Mouse (Mus musculus): ENCODE data around the gene Wdr64. TPM values are rescaled to one million over a fixed set of nuclear protein-coding genes. Genes with fewer than 3 reads are reported as not detected.
A peak's percentile ranks its signal among the peaks of the same experiment; 100 is the strongest.

The Wdr64 gene
- total and polyA plus RNA-seq, 3 experiments, result not detected

DNA sequence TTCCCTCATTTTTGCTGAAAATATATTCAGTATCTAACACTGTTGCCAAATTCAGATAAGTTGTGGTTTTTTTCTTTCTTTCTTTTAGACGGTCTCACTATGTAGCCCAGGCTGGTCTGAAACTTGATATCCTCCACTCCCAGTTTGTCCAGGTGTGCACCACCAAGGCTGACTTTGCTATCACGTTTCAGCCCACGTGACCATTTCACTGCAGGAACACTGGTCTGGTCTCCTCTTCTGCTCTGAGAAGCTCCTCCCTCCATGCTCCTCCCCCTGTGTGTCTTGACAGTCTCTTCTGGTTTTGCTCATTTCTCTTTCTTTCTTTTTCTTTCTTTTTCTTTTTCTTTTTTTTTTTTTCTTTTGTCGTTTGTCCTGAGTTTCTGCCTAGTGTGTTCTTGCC lies 1.4 kb downstream of the Wdr64 start:
- dilution Hi-C loops (cut with MboI; ENCODE audit: extremely low pct_ligation_motif_present, extremely low pct_unique_long_range_greater_than_20kb, low sequenced_read_pairs), result no loop called here
- in situ Hi-C loops (cut with MboI; ENCODE audit: low pct_ligation_motif_present, low pct_unique_long_range_greater_than_20kb, low sequenced_read_pairs), result no loop called here
- Histone ChIP-seq H3K4me2 (ENCODE audit: insufficient read depth, low read depth, poor library complexity, severe bottlenecking) (peak overlapping the region; percentile 55), H3K9ac (ENCODE audit: insufficient read depth, low read depth) (no peak overlapping the region), H3K4me3 (replicated peaks in 1 of 3; ENCODE audit: low read depth in 2 of 3, low read length in 2 of 3, poor library complexity in 1 of 3) (no peak overlapping the region), H3K27me3 (replicated peaks) (no peaks in the 10 kb centered on the region), H3K4me1 (ENCODE audit: control insufficient read depth in 1 of 2, insufficient read depth in 2 of 2) (peaks cover 0 to 10% of the 10 kb centered on the region in 2 experiments; a peak in 2 of 4 replicates), H3K27ac (ENCODE audit: insufficient read depth, low read depth) (no peak overlapping the region), H3K9me3 (replicated peaks; ENCODE audit: low read length) (no peaks in the 10 kb centered on the region), H3K79me2 (replicated peaks; ENCODE audit: control insufficient read depth, extremely low read depth, insufficient read depth, poor library complexity, severe bottlenecking) (no peaks in the 10 kb centered on the region), H3K36me3 (replicated peaks in 1 of 2; ENCODE audit: control insufficient read depth in 1 of 2, insufficient read depth in 1 of 2, low read length in 1 of 2) (no peaks in the 10 kb centered on the region)
- peak; percentile 54 for DNase-seq (ENCODE audit: extremely low read depth)
- TF ChIP-seq SMC3 (IDR thresholded peaks at IDR 0.05; ENCODE audit: low read depth, low read length) (no peak), IRF4 (IDR thresholded peaks at IDR 0.05; ENCODE audit: low read depth, low read length) (no peak), USF1 (IDR thresholded peaks at IDR 0.05; ENCODE audit: low read depth, low read length) (peak; percentile 83), UBTF (IDR thresholded peaks at IDR 0.05; ENCODE audit: low read depth, low read length) (no peak), BHLHE40 (IDR thresholded peaks at IDR 0.05; ENCODE audit: low read depth, low read length) (peak; percentile 91), ZNF384 (IDR thresholded peaks at IDR 0.05; ENCODE audit: low read depth, low read length) (no peak), PAX5 (IDR thresholded peaks at IDR 0.05; ENCODE audit: low read length) (no peak), USF2 (conservative IDR thresholded peaks at IDR 0.05; ENCODE audit: low read depth, low read length) (peak; percentile 79), MAX (IDR thresholded peaks at IDR 0.05; ENCODE audit: low read length) (peak; percentile 72), NRF1 (IDR thresholded peaks at IDR 0.05; ENCODE audit: low read depth, low read length) (no peak)

DNA sequence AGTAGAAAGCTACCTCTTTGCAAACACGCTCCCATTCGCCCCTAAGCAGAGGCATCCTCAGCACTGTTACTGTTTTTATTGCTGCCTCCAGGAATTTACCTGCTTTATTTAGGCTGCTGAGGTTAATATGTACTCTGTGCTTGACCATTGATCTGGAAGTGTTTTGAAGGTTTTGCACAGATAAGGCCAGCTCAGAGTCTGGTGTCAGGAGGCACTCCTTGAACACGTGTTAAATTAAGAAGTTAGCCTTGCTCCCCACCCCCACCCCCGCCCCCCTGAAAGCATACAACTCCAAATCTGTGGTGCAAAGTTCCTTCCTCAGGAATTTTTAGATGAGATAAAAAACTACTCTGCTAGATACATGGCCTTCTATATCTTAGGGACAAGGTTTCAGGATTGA lies 2.8 kb downstream of the Wdr64 start:
- no peak for DNase-seq (ENCODE audit: extremely low read depth)
- in situ Hi-C loops (cut with MboI; ENCODE audit: low pct_ligation_motif_present, low pct_unique_long_range_greater_than_20kb, low sequenced_read_pairs), result no loop called here
- no peak overlapping the region for H3K4me2 ChIP-seq (ENCODE audit: insufficient read depth, low read depth, poor library complexity, severe bottlenecking)
- H3K4me1 ChIP-seq (ENCODE audit: control insufficient read depth in 1 of 2, insufficient read depth in 2 of 2), result peaks cover 0 to 10% of the 10 kb centered on the region in 2 experiments; a peak in 2 of 4 replicates
- H3K36me3 ChIP-seq (replicated peaks in 1 of 2; ENCODE audit: control insufficient read depth in 1 of 2, insufficient read depth in 1 of 2, low read length in 1 of 2), result no peaks in the 10 kb centered on the region
- no peak overlapping the region for H3K9ac ChIP-seq (ENCODE audit: insufficient read depth, low read depth)
- no peaks in the 10 kb centered on the region for H3K79me2 ChIP-seq (replicated peaks; ENCODE audit: control insufficient read depth, extremely low read depth, insufficient read depth, poor library complexity, severe bottlenecking)
- TF ChIP-seq IRF4 (IDR thresholded peaks at IDR 0.05; ENCODE audit: low read depth, low read length) (no peak), ZKSCAN1 (IDR thresholded peaks at IDR 0.05; ENCODE audit: borderline replicate concordance, low read depth, low read length) (no peak), POLR2AphosphoS2 (IDR thresholded peaks at IDR 0.05; ENCODE audit: low read depth, low read length) (no peak), MYC (IDR thresholded peaks at IDR 0.05; ENCODE audit: low read depth, low read length) (no peak), USF2 (conservative IDR thresholded peaks at IDR 0.05; ENCODE audit: low read depth, low read length) (no peak), MAX (IDR thresholded peaks at IDR 0.05; ENCODE audit: low read length) (no peak), E2F4 (IDR thresholded peaks at IDR 0.05; ENCODE audit: insufficient replicate concordance, low read depth, low read length) (no peak), RAD21 (IDR thresholded peaks at IDR 0.05; ENCODE audit: low read depth, low read length) (no peak), CHD2 (IDR thresholded peaks at IDR 0.05; ENCODE audit: low read length) (no peak), MEF2A (IDR thresholded peaks at IDR 0.05; ENCODE audit: borderline replicate concordance, low read depth, low read length) (no peak), UBTF (IDR thresholded peaks at IDR 0.05; ENCODE audit: low read depth, low read length) (no peak)
- H3K27me3 ChIP-seq (replicated peaks), result no peaks in the 10 kb centered on the region
- no peaks in the 10 kb centered on the region for H3K9me3 ChIP-seq (replicated peaks; ENCODE audit: low read length)
- no peak overlapping the region for H3K4me3 ChIP-seq (replicated peaks in 1 of 3; ENCODE audit: low read depth in 2 of 3, low read length in 2 of 3, poor library complexity in 1 of 3)
- dilution Hi-C loops (cut with MboI; ENCODE audit: extremely low pct_ligation_motif_present, extremely low pct_unique_long_range_greater_than_20kb, low sequenced_read_pairs), result no loop called here
- no peak overlapping the region for H3K27ac ChIP-seq (ENCODE audit: insufficient read depth, low read depth)

All from CH12.LX (cell line).